Mouse (Mus musculus) right cerebral cortex, adult 2 months (tissue): Measurements from ENCODE around the gene Tnk2.

Experiments used
- DNase-seq, 2 experiments: peaks; one replicate each; pipeline ENCODE4 v3.0.0; 2021 to 2022; ENCODE audit warnings: low spot score in 2 of 2

The Tnk2 gene

GRCm38 (mm10) chr16:32643661-32644061 is at the start of gene Tnk2:
Gene Tnk2, plus strand, starts transcription at chr16:32643874.
- peak; percentile 78 to 84 for DNase-seq

GRCm38 (mm10) chr16:32593916-32594315 is 49.8 kb upstream of the Tnk2 start:
- no peak for DNase-seq

GRCm38 (mm10) chr16:32594701-32595100 is 49.0 kb upstream of the Tnk2 start:
- DNase-seq, result no peak

- DNase-seq, result no peak
Observed at GRCm38 (mm10) chr16:32595142-32595855, 48.4 kb upstream of the Tnk2 start.

GRCm38 (mm10) chr16:32597909-32598381 is 45.7 kb upstream of the Tnk2 start:
- no peak for DNase-seq

GRCm38 (mm10) chr16:32599151-32599550 is 44.5 kb upstream of the Tnk2 start:
- no peak for DNase-seq

- no peak for DNase-seq
Observed at GRCm38 (mm10) chr16:32602193-32602685, 41.4 kb upstream of the Tnk2 start.

- no peak for DNase-seq
Observed at GRCm38 (mm10) chr16:32607562-32608343, 35.9 kb upstream of the Tnk2 start.

- no peak for DNase-seq
Observed at GRCm38 (mm10) chr16:32608344-32608711, 35.3 kb upstream of the Tnk2 start.

GRCm38 (mm10) chr16:32608712-32609400 is 34.8 kb upstream of the Tnk2 start, which contains the start of gene Tfrc:
Gene Tfrc, plus strand, starts transcription at chr16:32608920.
- DNase-seq, result peak; percentile 95 to 96

GRCm38 (mm10) chr16:32609401-32609779 is 34.3 kb upstream of the Tnk2 start:
- peak in 1 of 2 experiments; percentile 7 for DNase-seq

- DNase-seq, result no peak
Observed at GRCm38 (mm10) chr16:32610460-32611255, 33.0 kb upstream of the Tnk2 start.

- no peak for DNase-seq
Observed at GRCm38 (mm10) chr16:32612052-32612451, 31.6 kb upstream of the Tnk2 start.

GRCm38 (mm10) chr16:32613269-32613834 is 30.3 kb upstream of the Tnk2 start:
- DNase-seq, result no peak

- no peak for DNase-seq
Observed at GRCm38 (mm10) chr16:32614047-32614446, 29.6 kb upstream of the Tnk2 start.

GRCm38 (mm10) chr16:32618946-32619345 is 24.7 kb upstream of the Tnk2 start:
- no peak for DNase-seq

GRCm38 (mm10) chr16:32628140-32628539 is 15.5 kb upstream of the Tnk2 start:
- no peak for DNase-seq

GRCm38 (mm10) chr16:32632328-32632824 is 11.3 kb upstream of the Tnk2 start:
- DNase-seq, result no peak

- no peak for DNase-seq
Observed at GRCm38 (mm10) chr16:32633486-32634012, 10.1 kb upstream of the Tnk2 start.

GRCm38 (mm10) chr16:32634183-32634582 is 9.5 kb upstream of the Tnk2 start:
- no peak for DNase-seq

GRCm38 (mm10) chr16:32635314-32635713 is 8.4 kb upstream of the Tnk2 start:
- no peak for DNase-seq
